Mouse (Mus musculus): Measurements from ENCODE around the gene 1700020L24Rik. TPM values are rescaled to one million over a fixed set of nuclear protein-coding genes. Genes with fewer than 3 reads are reported as not detected.

The 1700020L24Rik gene
- polyA plus RNA-seq (2017; shearing (Covaris generic)), result 1 to 10 TPM; 1.8 to 2.0 TPM

DNA sequence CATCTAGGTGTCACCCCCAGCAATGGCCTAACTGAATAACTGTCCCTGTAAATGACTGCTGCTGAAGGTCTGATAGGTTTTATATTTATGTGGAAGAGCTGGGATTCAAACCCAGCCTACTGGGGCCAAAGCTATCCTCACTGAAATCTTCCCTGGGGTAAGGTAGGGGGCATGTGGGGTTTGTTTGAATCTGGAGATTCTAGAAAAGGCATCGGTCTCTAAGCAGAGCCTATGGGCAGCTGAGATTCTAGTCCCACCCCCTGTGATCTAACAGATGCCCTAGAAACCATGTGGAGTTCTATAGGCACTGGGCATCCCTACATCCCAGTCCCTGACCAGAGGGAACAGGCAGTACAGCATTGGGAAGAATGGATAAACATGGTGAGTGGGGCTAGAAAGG lies at the start of gene 1700020L24Rik:
Gene 1700020L24Rik (plus strand): TSS at position 301 of the 400 bp plus-strand sequence.

GRCm38 (mm10) chr11:83409087-83409754 lies 28.3 kb upstream of the 1700020L24Rik start, which contains the start of gene Rasl10b:
Gene Rasl10b (plus strand): TSS chr11:83409137.

DNA sequence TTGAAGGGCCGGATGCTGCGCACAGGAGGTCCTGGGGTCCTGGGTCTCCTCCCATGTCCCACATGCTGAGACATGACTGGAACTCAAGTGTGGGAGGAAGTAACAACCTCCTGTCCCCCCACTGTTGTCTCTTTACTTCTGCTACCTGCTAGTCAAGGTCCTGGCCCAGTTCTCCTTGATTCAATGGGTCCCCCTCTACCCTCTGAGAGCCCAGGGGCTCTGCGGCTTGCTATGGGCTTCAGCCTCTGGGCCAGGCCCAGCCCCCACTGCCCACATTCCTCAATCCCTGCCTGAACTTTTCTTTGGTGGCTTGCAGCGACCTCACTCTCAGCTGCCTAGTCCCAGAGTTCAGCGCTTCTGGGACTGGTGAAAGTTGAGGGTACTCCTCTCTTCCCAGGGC lies 8.1 kb upstream of the 1700020L24Rik start, which contains the start of gene Gas2l2:
Gene Gas2l2 (minus strand): TSS at position 101 of the 400 bp plus-strand sequence.

DNA sequence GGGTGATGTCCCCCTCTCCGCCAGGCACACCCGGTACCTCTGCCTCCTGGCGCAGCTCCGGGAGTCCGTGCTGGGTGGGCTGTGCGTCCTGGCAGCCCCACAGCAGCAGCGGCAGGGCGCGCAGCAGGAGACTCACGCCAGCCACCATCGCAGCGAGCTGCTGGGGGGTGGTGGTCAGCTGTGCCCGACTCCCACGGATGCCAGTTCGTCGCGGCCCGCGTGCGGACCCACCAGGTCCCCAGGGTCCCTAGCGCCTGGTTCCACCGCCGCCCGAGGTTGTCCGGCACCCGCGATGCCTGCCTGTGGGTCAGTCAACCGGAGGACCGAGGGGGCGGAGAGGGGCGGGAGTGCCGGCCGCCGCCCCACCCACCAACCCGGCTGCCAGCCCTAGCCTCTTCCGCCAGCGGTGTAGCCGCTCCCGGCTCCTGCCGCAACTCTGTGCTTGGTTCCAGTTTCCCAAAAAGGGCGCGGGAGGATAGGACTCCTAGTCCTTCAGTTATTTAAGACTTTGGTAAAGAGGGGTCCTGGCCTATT lies 25.3 kb downstream of the 1700020L24Rik start, which contains the start of gene Mmp28:
Gene Mmp28 (minus strand): TSS at position 361 of the 534 bp plus-strand sequence.

DNA sequence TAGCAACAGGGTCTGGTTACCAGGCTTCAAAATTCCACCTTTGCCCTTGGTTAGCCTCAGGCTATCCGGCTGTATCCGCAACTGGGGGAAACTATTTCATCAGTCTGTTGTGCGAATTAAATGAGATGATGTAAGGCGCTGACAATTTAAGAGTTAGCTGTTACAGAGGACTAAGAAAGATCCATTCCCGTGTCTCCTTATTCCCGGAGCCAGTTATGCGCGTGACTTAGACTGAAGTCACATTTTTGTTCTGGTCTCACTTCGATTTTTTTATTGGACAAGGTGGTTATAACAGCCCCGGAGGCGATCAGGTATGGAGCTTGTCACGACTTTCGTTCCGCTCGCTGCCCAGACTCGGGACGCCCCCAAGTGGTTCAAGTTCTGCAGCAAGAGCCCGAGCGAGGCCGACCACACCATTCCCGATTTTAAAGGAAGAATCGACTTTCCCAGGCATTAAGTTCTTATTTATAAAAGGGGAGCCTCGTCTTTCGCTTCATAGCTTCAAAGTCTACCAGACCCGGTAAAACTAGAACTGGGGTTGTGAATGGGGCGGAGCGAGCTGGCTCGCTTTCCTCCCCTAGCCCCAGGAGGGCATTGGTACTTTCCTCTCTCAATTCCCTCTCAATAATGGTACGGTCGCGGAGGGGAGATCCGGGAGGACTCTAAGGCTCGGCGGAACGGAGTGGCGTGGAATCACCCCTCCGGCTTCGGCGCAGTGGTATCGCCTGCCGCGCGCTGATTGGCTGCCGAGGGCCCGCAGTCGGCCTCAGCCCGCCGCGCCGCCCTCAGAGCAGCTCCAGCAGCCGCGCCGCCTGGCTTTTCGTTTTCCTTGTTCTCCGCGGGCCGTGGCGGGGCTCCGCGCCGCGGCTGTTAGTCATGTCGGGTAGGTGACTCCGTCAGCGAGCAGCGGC lies 35.1 kb downstream of the 1700020L24Rik start, which contains the start of gene Taf15:
Gene Taf15 (plus strand): TSS at position 763 of the 911 bp plus-strand sequence.

Other genes with a start within 250 kb of the 1700020L24Rik start
- gene Slfn3, start 246.3 kb upstream of the 1700020L24Rik start, polyA plus RNA-seq (2017; shearing (Covaris generic)), result 1 to 10 TPM; 3.5 to 6.2 TPM
- under 1 TPM in 1 of 2 experiments, not detected in 1; 0.08 TPM for gene Slfn14, start 151.0 kb upstream of the 1700020L24Rik start, polyA plus RNA-seq (2017; shearing (Covaris generic))
- gene Ap2b1, start 138.7 kb upstream of the 1700020L24Rik start, polyA plus RNA-seq (2017; shearing (Covaris generic)), result 10 to 100 TPM; 41.1 to 56.0 TPM
- 10 to 100 TPM; 12.5 to 14.8 TPM for gene Pex12, start 135.1 kb upstream of the 1700020L24Rik start, polyA plus RNA-seq (2017; shearing (Covaris generic))
- not detected for gene Rasl10b, start 28.5 kb upstream of the 1700020L24Rik start, polyA plus RNA-seq (2017; shearing (Covaris generic))
- gene Gas2l2, start 8.2 kb upstream of the 1700020L24Rik start, polyA plus RNA-seq (2017; shearing (Covaris generic)), result not detected
- under 1 TPM in 1 of 2 experiments, not detected in 1; 0.61 TPM for gene Mmp28, start 25.4 kb downstream of the 1700020L24Rik start, polyA plus RNA-seq (2017; shearing (Covaris generic))
- 10 to 100 TPM; 14.8 to 14.9 TPM for gene Taf15, start 35.4 kb downstream of the 1700020L24Rik start, polyA plus RNA-seq (2017; shearing (Covaris generic))
- under 1 TPM; 0.30 to 0.59 TPM for gene Heatr9, start 84.5 kb downstream of the 1700020L24Rik start, polyA plus RNA-seq (2017; shearing (Covaris generic))
- gene Ccl5, start 92.8 kb downstream of the 1700020L24Rik start, polyA plus RNA-seq (2017; shearing (Covaris generic)), result 100 to 1,000 TPM in 1 of 2 experiments, 10 to 100 TPM in 1; 84.4 to 119 TPM
- not detected for gene Ccl9, start 141.0 kb downstream of the 1700020L24Rik start, polyA plus RNA-seq (2017; shearing (Covaris generic))
- under 1 TPM in 1 of 2 experiments, not detected in 1; 0.83 TPM for gene Ccl6, start 155.4 kb downstream of the 1700020L24Rik start, polyA plus RNA-seq (2017; shearing (Covaris generic))
- under 1 TPM in 1 of 2 experiments, not detected in 1; 0.52 TPM for gene Rpl9-ps1, start 207.9 kb downstream of the 1700020L24Rik start, polyA plus RNA-seq (2017; shearing (Covaris generic))
- gene Ccl3, start 211.7 kb downstream of the 1700020L24Rik start, polyA plus RNA-seq (2017; shearing (Covaris generic)), result under 1 TPM in 1 of 2 experiments, not detected in 1; 0.49 TPM
- gene Ccl4, start 224.9 kb downstream of the 1700020L24Rik start, polyA plus RNA-seq (2017; shearing (Covaris generic)), result 1 to 10 TPM in 1 of 2 experiments, not detected in 1; 6.8 TPM